Mouse (Mus musculus): ENCODE measurements around the gene Anapc16. TPM values are rescaled to one million over a fixed set of nuclear protein-coding genes. Genes with fewer than 3 reads are reported as not detected.
A peak's percentile ranks its signal among the peaks of the same experiment; 100 is the strongest.

Anapc16 gene
- total and polyA plus RNA-seq, 3 experiments: 53.7 to 61.5 TPM; not detected in 1

DNA sequence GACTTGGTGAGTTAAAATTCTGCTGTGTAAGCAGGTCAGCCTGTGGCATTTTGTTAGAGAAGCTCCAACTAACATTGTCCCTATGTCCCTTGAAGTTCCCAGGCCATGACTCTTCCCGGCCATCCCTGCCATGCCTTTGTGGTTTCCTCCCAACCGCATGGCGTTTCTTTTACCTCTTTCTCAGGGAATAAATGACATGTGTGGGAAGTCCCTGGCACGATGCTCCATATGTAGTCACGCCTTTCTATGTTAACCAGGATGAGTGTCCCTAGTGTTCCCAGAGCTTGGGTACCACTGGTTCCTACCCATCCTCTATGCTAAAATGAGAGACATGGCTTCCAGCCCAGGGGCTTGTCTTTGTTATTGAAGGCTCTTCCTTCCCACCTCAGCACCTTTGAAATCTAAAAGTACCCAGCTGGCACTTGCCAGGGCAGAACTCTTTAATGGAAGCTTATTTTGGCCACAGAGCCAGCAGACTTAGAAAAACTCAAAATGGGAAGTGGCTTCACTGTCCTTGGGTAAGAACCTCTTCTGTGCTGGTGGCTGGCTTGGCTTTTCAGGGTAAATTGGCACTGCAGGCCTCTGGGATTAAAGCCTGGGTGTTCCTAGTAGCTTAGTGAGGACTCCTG lies 25.1 kb downstream of the Anapc16 start:
- Histone ChIP-seq H3K9me3 (replicated peaks; ENCODE audit: insufficient read depth, low read length) (no peaks in the 10 kb centered on the region), H3K9ac (ENCODE audit: control insufficient read depth, low read depth, low read length, poor library complexity, severe bottlenecking) (no peak overlapping the region), H3K4me1 (ENCODE audit: control insufficient read depth in 1 of 2, insufficient read depth in 2 of 2, low read length in 2 of 2) (peaks cover 21 to 44% of the 10 kb centered on the region in 2 experiments), H3K4me3 (ENCODE audit: control insufficient read depth in 1 of 2, insufficient read depth in 1 of 2, low read depth in 2 of 2, low read length in 2 of 2) (no peak overlapping the region), H3K27ac (ENCODE audit: control insufficient read depth, low read depth, low read length) (no peak overlapping the region), H3K79me2 (ENCODE audit: control insufficient read depth, insufficient read depth, low read length, poor library complexity) (no peaks in the 10 kb centered on the region), H3K36me3 (ENCODE audit: control insufficient read depth in 1 of 2, insufficient read depth in 2 of 2, low read length in 2 of 2) (peaks cover 0 to 37% of the 10 kb centered on the region in 2 experiments; a peak in 2 of 4 replicates), H3K27me3 (ENCODE audit: control insufficient read depth in 1 of 2, insufficient read depth in 2 of 2, low read length in 2 of 2) (no peaks in the 10 kb centered on the region)
- DNase-seq (ENCODE audit: low read depth, low spot score): peak; percentile 33
- TF ChIP-seq MAZ (IDR thresholded peaks at IDR 0.05; ENCODE audit: low read depth, low read length) (no peak), RCOR1 (IDR thresholded peaks at IDR 0.05; ENCODE audit: low read depth, low read length) (no peak), CTCF (IDR thresholded peaks at IDR 0.05 in 2 of 3, conservative IDR thresholded peaks at IDR 0.05 in 1 of 3; ENCODE audit: control insufficient read depth in 1 of 3, insufficient read depth in 1 of 3, low read depth in 2 of 3, low read length in 3 of 3, poor library complexity in 1 of 3, severe bottlenecking in 1 of 3) (no peak), MYC (IDR thresholded peaks at IDR 0.05; ENCODE audit: low read depth, low read length) (no peak), SIN3A (IDR thresholded peaks at IDR 0.05; ENCODE audit: low read length) (no peak), TCF12 (IDR thresholded peaks at IDR 0.05; ENCODE audit: low read depth, low read length) (no peak), USF2 (IDR thresholded peaks at IDR 0.05; ENCODE audit: borderline replicate concordance in 1 of 2, insufficient read depth in 1 of 2, low read depth in 1 of 2, low read length in 2 of 2) (no peak), CHD1 (IDR thresholded peaks at IDR 0.05; ENCODE audit: low read depth, low read length) (no peak), MXI1 (IDR thresholded peaks at IDR 0.05; ENCODE audit: low read depth, low read length) (no peak), MAFK (IDR thresholded peaks at IDR 0.05; ENCODE audit: borderline replicate concordance, low read depth, low read length) (no peak), ZNF384 (IDR thresholded peaks at IDR 0.05; ENCODE audit: low read depth, low read length) (no peak), USF1 (IDR thresholded peaks at IDR 0.05; ENCODE audit: low read depth, low read length) (no peak), BHLHE40 (IDR thresholded peaks at IDR 0.05; ENCODE audit: borderline replicate concordance, low read depth, low read length) (no peak), GABPA (IDR thresholded peaks at IDR 0.05; ENCODE audit: low read depth, low read length) (no peak)

DNA sequence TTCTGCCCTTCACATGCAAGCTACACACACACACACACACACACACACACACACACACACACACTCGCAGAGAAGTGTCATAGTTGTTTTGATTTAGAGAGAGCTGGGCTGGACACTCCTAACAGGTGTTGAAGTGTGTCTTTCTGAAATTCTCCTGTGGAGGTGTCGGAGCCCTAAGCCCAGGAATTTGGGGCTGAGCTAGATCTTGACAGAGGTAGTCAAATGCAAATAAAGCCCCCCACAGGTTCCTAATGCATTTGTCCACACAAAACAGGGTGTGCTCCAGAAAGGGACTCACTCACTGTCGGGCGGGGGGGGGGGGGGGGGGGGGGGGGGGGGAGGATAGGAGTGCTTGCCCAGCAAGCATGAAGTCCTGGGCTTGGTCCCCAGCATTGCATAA lies 25.8 kb downstream of the Anapc16 start:
- Histone ChIP-seq H3K4me1 (ENCODE audit: control insufficient read depth in 1 of 2, insufficient read depth in 2 of 2, low read length in 2 of 2) (peaks cover 21 to 44% of the 10 kb centered on the region in 2 experiments), H3K27ac (ENCODE audit: control insufficient read depth, low read depth, low read length) (no peak overlapping the region)

More for the DNA sequence above, 25.8 kb downstream of the Anapc16 start:
- no peaks in the 10 kb centered on the region for H3K79me2 ChIP-seq (ENCODE audit: control insufficient read depth, insufficient read depth, low read length, poor library complexity)
- no peak overlapping the region for H3K4me3 ChIP-seq (ENCODE audit: control insufficient read depth in 1 of 2, insufficient read depth in 1 of 2, low read depth in 2 of 2, low read length in 2 of 2)
- H3K9me3 ChIP-seq (replicated peaks; ENCODE audit: insufficient read depth, low read length): no peaks in the 10 kb centered on the region
- H3K36me3 ChIP-seq (ENCODE audit: control insufficient read depth in 1 of 2, insufficient read depth in 2 of 2, low read length in 2 of 2): peaks cover 0 to 37% of the 10 kb centered on the region in 2 experiments; a peak in 2 of 4 replicates
- no peak for TF ChIP-seq CHD1 (IDR thresholded peaks at IDR 0.05; ENCODE audit: low read depth, low read length)
- no peak overlapping the region for H3K9ac ChIP-seq (ENCODE audit: control insufficient read depth, low read depth, low read length, poor library complexity, severe bottlenecking)
- no peaks in the 10 kb centered on the region for H3K27me3 ChIP-seq (ENCODE audit: control insufficient read depth in 1 of 2, insufficient read depth in 2 of 2, low read length in 2 of 2)
- DNase-seq (ENCODE audit: low read depth, low spot score): no peak

All from MEL (cell line).